Mouse (Mus musculus) layer of hippocampus, adult 9-11 months (tissue): ENCODE data around the gene Cct4.

Source experiments
- DNase-seq: peaks from one replicate; pipeline ENCODE4 v3.0.0; 2022

The Cct4 gene

DNA sequence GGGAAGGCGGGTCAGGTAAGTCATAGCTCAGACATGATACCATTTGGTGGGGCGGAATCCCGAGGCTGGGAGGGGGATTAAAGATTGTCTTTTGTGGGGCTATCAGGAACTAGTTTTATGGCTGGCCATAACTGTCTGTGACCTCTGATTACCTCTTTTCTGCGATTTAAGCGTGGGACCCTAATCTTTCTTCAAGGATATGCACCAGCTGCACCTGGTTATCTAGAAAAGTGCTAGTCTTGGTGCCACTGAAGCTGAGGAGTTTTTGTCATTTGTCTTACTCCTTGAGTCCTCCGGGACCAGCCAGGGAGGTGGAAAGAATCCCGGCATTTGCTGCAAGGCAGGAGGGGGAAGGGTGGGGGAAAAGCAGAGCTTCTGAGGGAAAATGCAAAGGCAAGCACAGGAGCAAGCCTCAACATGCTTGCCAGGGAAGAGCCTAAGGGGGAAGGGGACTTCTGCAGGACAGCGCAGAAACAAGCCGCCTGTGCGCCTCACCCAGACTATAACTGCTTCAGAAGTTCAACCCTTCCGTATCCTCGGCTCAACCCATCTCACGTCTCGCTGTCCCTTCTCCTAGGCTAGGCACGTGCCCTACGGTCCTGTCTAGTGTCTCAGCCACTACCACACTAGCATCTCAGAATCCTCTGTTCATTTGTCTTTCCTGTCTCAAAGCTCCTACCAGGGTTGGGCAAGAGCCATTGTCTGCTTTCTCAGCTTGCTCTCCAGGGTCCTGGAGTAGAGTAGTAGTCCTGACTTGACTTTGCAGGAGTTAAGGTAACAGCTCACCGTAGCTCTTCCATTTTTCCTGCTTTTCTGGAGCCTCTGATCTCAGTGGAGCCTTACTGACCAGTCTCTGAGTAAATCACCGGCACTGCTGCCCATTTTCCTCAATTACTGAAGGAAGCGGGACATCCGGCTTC lies 57.6 kb downstream of the Cct4 start:
- no peak for DNase-seq

DNA sequence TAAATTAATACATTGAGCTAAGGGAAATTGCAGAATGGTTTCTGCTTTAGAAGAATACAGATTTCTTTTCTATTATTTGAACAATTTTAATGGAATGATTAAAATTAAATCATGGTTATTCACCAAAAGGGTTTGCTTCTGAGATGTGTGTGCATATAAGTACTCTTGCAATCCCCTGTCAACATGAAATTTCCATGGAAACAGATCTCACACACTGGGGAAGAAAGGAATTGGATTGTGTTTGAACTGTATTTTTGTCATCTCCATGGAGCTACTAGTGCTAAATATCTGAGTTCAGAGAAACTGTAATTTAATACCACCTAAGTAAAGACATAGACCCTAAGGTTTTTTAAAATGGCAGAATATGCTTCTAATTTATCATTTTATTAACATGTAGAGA lies 59.3 kb downstream of the Cct4 start:
- no peak for DNase-seq

DNA sequence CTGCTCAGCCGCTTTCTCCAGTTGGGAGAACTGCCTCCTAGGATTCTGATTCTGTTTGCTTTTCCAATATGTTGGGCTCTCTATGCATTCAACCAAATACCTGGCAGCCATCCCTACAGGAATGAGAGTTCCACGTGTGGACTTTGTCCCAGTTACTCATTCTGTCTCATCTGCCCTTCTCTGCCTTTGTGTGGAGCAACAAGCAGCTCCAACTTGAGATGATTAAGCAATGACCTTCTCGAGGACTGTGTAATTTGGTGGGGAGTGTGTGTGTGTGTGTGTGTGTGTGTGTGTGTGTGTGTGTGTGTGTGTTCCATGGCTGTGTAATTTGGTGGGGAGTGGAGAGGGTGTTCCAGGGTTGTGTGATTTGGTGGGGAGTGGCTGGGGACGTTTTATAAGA lies 62.0 kb downstream of the Cct4 start:
- no peak for DNase-seq
